In genomic region chrX:72986841-72987519, GRCm38 (mm10) we compare ENCODE assay signal across 9 mouse cellular contexts. TPM values are rescaled to one million over a fixed set of nuclear protein-coding genes. Genes with fewer than 3 reads are reported as not detected.
A peak's percentile ranks its signal among the peaks of the same experiment; 100 is the strongest.
DNase-seq lines count a peak whose midpoint lies in the region; ATAC-seq and TF ChIP-seq lines count a peak whose summit lies in the region.
"Had no signal": no experiment of that assay in that cellular context is flagged by ENCODE, and none has a peak within 500 bp of the region (broad histone marks: within the 10 kb centered on the region; RNA-seq: fewer than 3 reads in every experiment).

Gene Zfp185, plus strand, starts transcription at chrX:72987339.

- no peak within 1 kb of the TSS for H3K27ac ChIP-seq in layer of hippocampus, adult 2 months
- no peak within 1 kb of the TSS for H3K27ac ChIP-seq in embryonic fibroblast, embryonic 13.5 days (ENCODE audit: insufficient read depth, low read length)
- H3K27ac ChIP-seq in heart, embryonic 15.5 days: no peak within 1 kb of the TSS; the same call in 1 of the 2 replicates
- H3K27ac ChIP-seq in kidney, postnatal 0 days: no peak within 1 kb of the TSS
- H3K27ac ChIP-seq in stomach, embryonic 15.5 days: 0 out of 2 replicates have a peak within 1 kb of the TSS, but pooled peaks have one; percentile 35

- no peak for DNase-seq in layer of hippocampus, adult 2 months (ENCODE audit: low spot score in 2 of 2)
- DNase-seq in layer of hippocampus, postnatal 25 days (ENCODE audit: extremely low spot score in 1 of 2, low spot score in 1 of 2): no peak
- peak; percentile 51 for DNase-seq in kidney, postnatal 0 days (ENCODE audit: low spot score)
- DNase-seq in lung, postnatal 36 days: peak; percentile 68
- no peak for DNase-seq in left cerebral cortex, adult 18-20 months (ENCODE audit: low spot score in 2 of 2)

- no peaks in the 10 kb centered on the region for H3K9me3 ChIP-seq in heart, embryonic 15.5 days (replicated peaks)
- no peaks in the 10 kb centered on the region for H3K9me3 ChIP-seq in kidney, postnatal 0 days (replicated peaks; ENCODE audit: low read length)
- no peaks in the 10 kb centered on the region for H3K9me3 ChIP-seq in stomach, embryonic 15.5 days
- H3K9me3 ChIP-seq: G1E had no signal

- H3K9ac ChIP-seq in heart, embryonic 15.5 days: peak within 1 kb of the TSS; percentile 41
- H3K9ac ChIP-seq in kidney, postnatal 0 days (ENCODE audit: low read depth, low read length): 0 out of 2 replicates have a peak within 1 kb of the TSS, but pooled peaks have one; percentile 37
- no peak within 1 kb of the TSS for H3K9ac ChIP-seq in stomach, embryonic 15.5 days

- TF ChIP-seq POLR2A in embryonic fibroblast, embryonic 13.5 days (IDR thresholded peaks at IDR 0.05; ENCODE audit: low read depth, low read length): no peak

- no peaks in the 10 kb centered on the region for H3K36me3 ChIP-seq in heart, embryonic 15.5 days
- no peaks in the 10 kb centered on the region for H3K36me3 ChIP-seq in kidney, postnatal 0 days (ENCODE audit: insufficient read depth, low read length)
- no peaks in the 10 kb centered on the region for H3K36me3 ChIP-seq in stomach, embryonic 15.5 days
- H3K36me3 ChIP-seq: G1E had no signal

- TF ChIP-seq CTCF in layer of hippocampus, adult 2 months (conservative IDR thresholded peaks at IDR 0.05): no peak
- no peak for TF ChIP-seq CTCF in embryonic fibroblast, embryonic 13.5 days (IDR thresholded peaks at IDR 0.05; ENCODE audit: borderline replicate concordance, insufficient read depth, low read length)
- no peak for TF ChIP-seq CTCF in kidney, postnatal 0 days (IDR thresholded peaks at IDR 0.05; ENCODE audit: low read depth)

- H3K27me3 ChIP-seq in heart, embryonic 15.5 days: peaks cover 3% of the 10 kb centered on the region
- no peaks in the 10 kb centered on the region for H3K27me3 ChIP-seq in kidney, postnatal 0 days (ENCODE audit: insufficient read depth, low read length)
- no peaks in the 10 kb centered on the region for H3K27me3 ChIP-seq in stomach, embryonic 15.5 days (replicated peaks)

- ATAC-seq in heart, embryonic 15.5 days (replicated peaks; ENCODE audit: insufficient number of reproducible peaks, insufficient read depth, low FRiP score, low read depth): peak; percentile 73
- peak; percentile 94 for ATAC-seq in kidney, postnatal 0 days (replicated peaks; ENCODE audit: low FRiP score, low read depth)
- peak; percentile 83 for ATAC-seq in stomach, embryonic 15.5 days (ENCODE audit: insufficient read depth, low FRiP score, low read depth)

- peak within 1 kb of the TSS; percentile 52 for H3K4me3 ChIP-seq in layer of hippocampus, adult 2 months
- H3K4me3 ChIP-seq in embryonic fibroblast, embryonic 13.5 days (ENCODE audit: insufficient read depth, low read length): peak within 1 kb of the TSS; percentile 33
- H3K4me3 ChIP-seq in heart, embryonic 15.5 days: peak within 1 kb of the TSS; percentile 51
- peak within 1 kb of the TSS; percentile 36 for H3K4me3 ChIP-seq in kidney, postnatal 0 days (replicated peaks; ENCODE audit: low read depth, low read length)
- H3K4me3 ChIP-seq in stomach, embryonic 15.5 days (replicated peaks): peak within 1 kb of the TSS; percentile 38

- peak within 1 kb of the TSS; percentile 77 for H3K4me2 ChIP-seq in heart, embryonic 15.5 days
- peak within 1 kb of the TSS; percentile 65 for H3K4me2 ChIP-seq in kidney, postnatal 0 days (ENCODE audit: low read length)
- peak within 1 kb of the TSS; percentile 71 for H3K4me2 ChIP-seq in stomach, embryonic 15.5 days

- WGBS in heart, embryonic 15.5 days: 14% methylated on average over 43 of the region's 45 CpGs
- WGBS in kidney, postnatal 0 days: 24% methylated on average over 41 of the region's 45 CpGs
- WGBS in stomach, embryonic 15.5 days: 15% methylated on average over 42 of the region's 45 CpGs

- no peaks in the 10 kb centered on the region for H3K4me1 ChIP-seq in embryonic fibroblast, embryonic 13.5 days (ENCODE audit: control insufficient read depth, insufficient read depth, low read length)
- no peaks in the 10 kb centered on the region for H3K4me1 ChIP-seq in heart, embryonic 15.5 days (replicated peaks)
- no peaks in the 10 kb centered on the region for H3K4me1 ChIP-seq in kidney, postnatal 0 days (replicated peaks; ENCODE audit: insufficient read depth, low read length)
- no peaks in the 10 kb centered on the region for H3K4me1 ChIP-seq in stomach, embryonic 15.5 days

RNA-seq across cellular contexts. Expression of gene Zfp185, which starts in this region (rescaled TPM):
- 1 to 10 TPM; 1.4 to 1.5 TPM for total RNA-seq in layer of hippocampus, adult 2 months (2021)
- 1 to 10 TPM in 1 of 2 experiments, under 1 TPM in 1; 0.69 to 1.5 TPM for total RNA-seq in layer of hippocampus, postnatal 25 days (2021)
- polyA plus RNA-seq in embryonic fibroblast, embryonic 13.5 days (2011; ENCODE audit: insufficient read length, low read depth, missing spikeins): 0.78 and 2.7 TPM in 2 replicates
- polyA plus RNA-seq in heart, embryonic 15.5 days (2015; fragmentation: Nextera tagmentation; extraction: Ambion mirVana): 3.5 and 4.5 TPM in 2 replicates
- 8.2 and 8.7 TPM in 2 replicates for polyA plus RNA-seq in kidney, postnatal 0 days (2015; fragmentation: Nextera tagmentation; extraction: Ambion mirVana)
- polyA plus RNA-seq in stomach, embryonic 15.5 days (2015; fragmentation: Nextera tagmentation; extraction: Ambion mirVana): 11.1 and 13.8 TPM in 2 replicates
- total RNA-seq in left cerebral cortex, adult 18-20 months (2021): under 1 TPM; 0.95 to 0.96 TPM
- polyA plus RNA-seq: G1E had no signal

Comparison
In these comparisons a context has a peak if more than half of its experiments do, and no peak if none do; other contexts are left out.
1. DNase-seq: peak in kidney, postnatal 0 days (single experiment) and lung, postnatal 36 days (single experiment); none in layer of hippocampus, adult 2 months (0 of 2), layer of hippocampus, postnatal 25 days (0 of 2) and left cerebral cortex, adult 18-20 months (0 of 2).
2. Peak in every context shown above with its lines, with median percentiles within 50 percentile points of each other: H3K4me3 ChIP-seq, ATAC-seq and H3K4me2 ChIP-seq.